Mouse (Mus musculus) cortical plate, adult 2 months (tissue): Measurements from ENCODE around the gene Imp3.

ENCODE experiments used
- CTCF ChIP-seq: fragments of 200-500 bp; IDR thresholded peaks from 2 replicates; pipeline ENCODE4 v1.5.1; 2011; ENCODE audit warnings: mild to moderate bottlenecking, control low read depth, low read length; ENCODE audit not compliant: insufficient read depth; ENCODE audit errors: extremely low read depth
- POLR2A ChIP-seq: fragments of 200-500 bp; IDR thresholded peaks from 2 replicates; pipeline ENCODE4 v1.6.1; 2011; ENCODE audit warnings: mild to moderate bottlenecking, low read length, control low read depth; ENCODE audit not compliant: insufficient read depth; ENCODE audit errors: extremely low read depth

- TF ChIP-seq CTCF (no peak), POLR2A (no peak)
Observed at GRCm38 (mm10) chr9:56892111-56892510, 45.2 kb upstream of the Imp3 start.
